Mouse (Mus musculus) forebrain, embryonic 11.5 days (tissue): Measurements from ENCODE around the gene Gm45015. TPM values are rescaled to one million over a fixed set of nuclear protein-coding genes. Genes with fewer than 3 reads are reported as not detected.
"Not testable (repeated sequence)": the region's sequence is repeated elsewhere in the genome, so short reads cannot be mapped to it uniquely, and the experiment has no call there.

Source experiments
- ATAC-seq: fragments of 200-750 bp; cut with Nextera tagmentation; replicated peaks from 2 replicates; pipeline ENCODE4 v1.8.0; 2017; ENCODE audit warnings: moderate TSS enrichment; ENCODE audit not compliant: low FRiP score
- DNase-seq: peaks from one replicate; pipeline ENCODE4 v3.0.0-alpha.2; 2017; ENCODE audit warnings: low spot score
- H3K27ac ChIP-seq: fragments of 300-500 bp; sonication (generic); 2 replicates; pipeline ENCODE4 v1.5.1; 2014; ENCODE audit warnings: low read depth, low read length
- H3K27me3 ChIP-seq: fragments of 300-500 bp; sonication (generic); 2 replicates; pipeline ENCODE4 v1.6.1; 2014; ENCODE audit warnings: mild to moderate bottlenecking, low read length, mixed read lengths; ENCODE audit not compliant: control insufficient read depth, insufficient read depth
- H3K36me3 ChIP-seq: fragments of 300-500 bp; sonication (generic); 2 replicates; pipeline ENCODE4 v1.6.1; 2014; ENCODE audit warnings: mild to moderate bottlenecking, low read length, moderate library complexity, mixed read lengths; ENCODE audit not compliant: control insufficient read depth, insufficient read depth
- H3K4me1 ChIP-seq: fragments of 300-500 bp; sonication (generic); replicated peaks from 2 replicates; pipeline ENCODE4 v1.6.1; 2014; ENCODE audit warnings: low read length, mixed read lengths; ENCODE audit not compliant: control insufficient read depth, insufficient read depth
- H3K4me2 ChIP-seq: fragments of 300-500 bp; sonication (generic); 2 replicates; pipeline ENCODE4 v1.6.1; 2014; ENCODE audit warnings: low read depth, mild to moderate bottlenecking, low read length, moderate library complexity, mixed read lengths; ENCODE audit not compliant: severe bottlenecking
- H3K4me3 ChIP-seq: fragments of 300-500 bp; sonication (generic); 2 replicates; pipeline ENCODE4 v1.5.1; 2014; ENCODE audit warnings: low read depth, low read length
- H3K9ac ChIP-seq: fragments of 300-500 bp; sonication (generic); 2 replicates; pipeline ENCODE4 v1.6.1; 2014; ENCODE audit warnings: low read length
- H3K9me3 ChIP-seq: fragments of 300-500 bp; sonication (generic); 2 replicates; pipeline ENCODE4 v1.6.1; 2016; ENCODE audit warnings: low read length, mixed read lengths; ENCODE audit not compliant: control insufficient read depth
- WGBS: fragments of 180-500 bp; shearing (Covaris S2); extraction: QIAGEN DNeasy Blood & Tissue Kit; methylation state at CpG from one replicate; pipeline ENCODE4 v1.1.7; 2014; 5-methylcytosine and 5-hydroxymethylcytosine counted together
- polyA plus RNA-seq: library from polyadenylated mRNA; unstranded; fragments of >200 nt; fragmentation: Nextera tagmentation; extraction: Ambion mirVana; gene quantifications from 2 replicates; pipeline ENCODE4 v1.2.1, GENCODE M21; 2014

The Gm45015 gene
- polyA plus RNA-seq, 1 experiment from 2014 or later, result not detected

GRCm38 (mm10) chrX:73342483-73342895 is 5.8 kb upstream of the Gm45015 start, which contains the start of gene Zfp275:
Gene Zfp275 (plus strand): TSS chrX:73342621.
- Histone ChIP-seq H3K4me3 (peak within 1 kb of the TSS; percentile 41), H3K27me3 (no peaks in the 10 kb centered on the region), H3K4me1 (no peaks in the 10 kb centered on the region; the same call in 1 of the 2 replicates), H3K4me2 (peak within 1 kb of the TSS; percentile 51), H3K9me3 (no peaks in the 10 kb centered on the region), H3K9ac (peak within 1 kb of the TSS; percentile 69), H3K36me3 (no peaks in the 10 kb centered on the region), H3K27ac (no peak within 1 kb of the TSS)
- WGBS, result 18% methylated on average over 37 of the region's 37 CpGs
- ATAC-seq (peak; percentile 91), DNase-seq (peak; percentile 87)

GRCm38 (mm10) chrX:73342068-73342467 is 5.4 kb upstream of the Gm45015 start:
- Histone ChIP-seq H3K36me3 (no peaks in the 10 kb centered on the region), H3K4me1 (no peaks in the 10 kb centered on the region; the same call in 1 of the 2 replicates), H3K9ac (no peak overlapping the region), H3K4me3 (peak overlapping the region; percentile 41), H3K27me3 (no peaks in the 10 kb centered on the region), H3K27ac (no peak overlapping the region), H3K9me3 (no peaks in the 10 kb centered on the region), H3K4me2 (peak overlapping the region; percentile 51; the same call in 1 of the 2 replicates)
- 33% methylated on average over 3 of the region's 3 CpGs for WGBS
- DNase-seq (no peak), ATAC-seq (peak; percentile 36; the same call in 1 of the 2 replicates)

- H3K4me3 ChIP-seq, result no peak overlapping the region
- no peak overlapping the region for H3K9ac ChIP-seq
- no peak overlapping the region for H3K27ac ChIP-seq
- no peaks in the 10 kb centered on the region for H3K27me3 ChIP-seq
- H3K4me1 ChIP-seq, result no peaks in the 10 kb centered on the region; the same call in 1 of the 2 replicates
- ATAC-seq (no peak), DNase-seq (no peak)
- H3K4me2 ChIP-seq, result no peak overlapping the region
- H3K9me3 ChIP-seq, result no peaks in the 10 kb centered on the region
- WGBS, result 78% methylated on average over 1 of the region's 1 CpGs
- H3K36me3 ChIP-seq, result no peaks in the 10 kb centered on the region
These were observed 4.8 kb upstream of the Gm45015 start for GRCm38 (mm10) chrX:73341473-73341872.

GRCm38 (mm10) chrX:73333548-73333947 is 3.1 kb downstream of the Gm45015 start:
- H3K4me1 ChIP-seq, result no peaks in the 10 kb centered on the region
- DNase-seq, result no peak
- no peaks in the 10 kb centered on the region for H3K9me3 ChIP-seq
- no peak overlapping the region for H3K4me3 ChIP-seq
- H3K27me3 ChIP-seq, result no peaks in the 10 kb centered on the region
- no peak overlapping the region for H3K4me2 ChIP-seq
- no peak overlapping the region for H3K27ac ChIP-seq
- H3K9ac ChIP-seq, result no peak overlapping the region
- no peaks in the 10 kb centered on the region for H3K36me3 ChIP-seq
- ATAC-seq, result no peak

GRCm38 (mm10) chrX:73327215-73327614 is 9.4 kb downstream of the Gm45015 start:
- H3K4me3 ChIP-seq, result no peak overlapping the region
- H3K27me3 ChIP-seq, result no peaks in the 10 kb centered on the region
- ATAC-seq, result no peak
- H3K9me3 ChIP-seq, result no peaks in the 10 kb centered on the region
- H3K27ac ChIP-seq, result no peak overlapping the region
- no peak overlapping the region for H3K9ac ChIP-seq
- DNase-seq, result no peak
- H3K4me2 ChIP-seq, result no peak overlapping the region
- no peaks in the 10 kb centered on the region for H3K36me3 ChIP-seq
- 73% methylated on average over 2 of the region's 2 CpGs for WGBS
- H3K4me1 ChIP-seq, result no peaks in the 10 kb centered on the region

GRCm38 (mm10) chrX:73321029-73321428 is 15.6 kb downstream of the Gm45015 start:
- ATAC-seq (no peak), DNase-seq (no peak)
- Histone ChIP-seq H3K4me3 (no peak overlapping the region), H3K36me3 (no peaks in the 10 kb centered on the region), H3K4me2 (no peak overlapping the region), H3K27me3 (no peaks in the 10 kb centered on the region), H3K4me1 (no peaks in the 10 kb centered on the region), H3K9me3 (no peaks in the 10 kb centered on the region), H3K27ac (no peak overlapping the region), H3K9ac (no peak overlapping the region)
- 74% methylated on average over 3 of the region's 3 CpGs for WGBS

- no peaks in the 10 kb centered on the region for H3K36me3 ChIP-seq
- H3K27me3 ChIP-seq, result no peaks in the 10 kb centered on the region
- H3K27ac ChIP-seq, result no peak overlapping the region
- H3K4me2 ChIP-seq, result no peak overlapping the region
- ATAC-seq (no peak), DNase-seq (no peak)
- no peak overlapping the region for H3K4me3 ChIP-seq
- no peaks in the 10 kb centered on the region for H3K9me3 ChIP-seq
- 40% methylated on average over 3 of the region's 3 CpGs for whole genome bisulfite sequencing
- H3K4me1 ChIP-seq, result no peaks in the 10 kb centered on the region
- H3K9ac ChIP-seq, result no peak overlapping the region
These were observed 24.1 kb downstream of the Gm45015 start for GRCm38 (mm10) chrX:73312522-73312921.

GRCm38 (mm10) chrX:73295745-73296144 is 40.9 kb downstream of the Gm45015 start:
- H3K9ac ChIP-seq, H3K4me3 ChIP-seq, H3K27ac ChIP-seq, H3K27me3 ChIP-seq, ATAC-seq, H3K4me2 ChIP-seq, DNase-seq, H3K9me3 ChIP-seq, H3K36me3 ChIP-seq, H3K4me1 ChIP-seq: not testable (repeated sequence)
- 85% methylated on average over 6 of the region's 10 CpGs for WGBS

GRCm38 (mm10) chrX:73292876-73293275 is 43.8 kb downstream of the Gm45015 start, which contains the start of the genes Xlr5a and Xlr5c:
Gene Xlr5a (minus strand): TSS chrX:73292976.
Gene Xlr5c (minus strand): TSS chrX:73292976.
- H3K4me2 ChIP-seq, H3K36me3 ChIP-seq, H3K4me1 ChIP-seq, H3K9ac ChIP-seq, H3K9me3 ChIP-seq, H3K4me3 ChIP-seq, ATAC-seq, H3K27me3 ChIP-seq, DNase-seq, H3K27ac ChIP-seq: not testable (repeated sequence)
- WGBS, result 95% methylated on average over 12 of the region's 17 CpGs
